Mouse (Mus musculus): ENCODE results near the gene Rab5a.

GRCm38 (mm10) chr17:53480433-53480832, 1.4 kb downstream of the Rab5a start:
- TF ChIP-seq CTCF (IDR thresholded peaks at IDR 0.05; ENCODE audit: low read depth, low read length), result no peak
- TF ChIP-seq POLR2A (IDR thresholded peaks at IDR 0.05; ENCODE audit: extremely low read depth, insufficient read depth, low read length), result no peak

Data from liver, adult 2 months (tissue).